Mouse (Mus musculus): Measurements from ENCODE around the gene Pld1. TPM values are rescaled to one million over a fixed set of nuclear protein-coding genes. Genes with fewer than 3 reads are reported as not detected.

Pld1 gene
- polyA plus RNA-seq, 1 experiment = 0.95 TPM

- 52% methylated on average over 3 of the region's 3 CpGs for WGBS
- H3K4me3 ChIP-seq (ENCODE audit: extremely low read depth, insufficient read depth, insufficient read length) = no peak overlapping the region
- no peak for TF ChIP-seq CTCF (IDR thresholded peaks at IDR 0.05; ENCODE audit: extremely low read depth, insufficient read depth, insufficient read length, insufficient replicate concordance)
- TF ChIP-seq POLR2A (IDR thresholded peaks at IDR 0.05; ENCODE audit: low read depth, low read length) = no peak
- H3K27me3 ChIP-seq (ENCODE audit: control insufficient read depth, insufficient read depth, low read length) = no peaks in the 10 kb centered on the region
- no peaks in the 10 kb centered on the region for H3K36me3 ChIP-seq (ENCODE audit: control insufficient read depth, insufficient read depth, low read length)
- DNase-seq (ENCODE audit: low read depth in 1 of 2, low spot score in 2 of 2) = no peak
- no peak overlapping the region for H3K27ac ChIP-seq (ENCODE audit: insufficient read depth, low read length)
- no peaks in the 10 kb centered on the region for H3K4me1 ChIP-seq (ENCODE audit: control insufficient read depth, insufficient read depth, insufficient read length)
Measured at GRCm38 (mm10) chr3:28026876-28027275, 88.4 kb downstream of the Pld1 start.

GRCm38 (mm10) chr3:28028456-28028855 is 90.0 kb downstream of the Pld1 start:
- WGBS = 94% methylated on average over 10 of the region's 10 CpGs

GRCm38 (mm10) chr3:28030860-28031259 is 92.4 kb downstream of the Pld1 start:
- Histone ChIP-seq H3K4me1 (ENCODE audit: control insufficient read depth, insufficient read depth, insufficient read length) (no peaks in the 10 kb centered on the region; the same call in 1 of the 2 replicates), H3K4me3 (ENCODE audit: extremely low read depth, insufficient read depth, insufficient read length) (no peak overlapping the region), H3K27ac (ENCODE audit: insufficient read depth, low read length) (no peak overlapping the region), H3K36me3 (ENCODE audit: control insufficient read depth, insufficient read depth, low read length) (no peaks in the 10 kb centered on the region), H3K27me3 (ENCODE audit: control insufficient read depth, insufficient read depth, low read length) (no peaks in the 10 kb centered on the region)
- no peak for DNase-seq (ENCODE audit: low read depth in 1 of 2, low spot score in 2 of 2)
- WGBS = 92% methylated on average over 5 of the region's 5 CpGs
- no peak for TF ChIP-seq CTCF (IDR thresholded peaks at IDR 0.05; ENCODE audit: extremely low read depth, insufficient read depth, insufficient read length, insufficient replicate concordance)
- TF ChIP-seq POLR2A (IDR thresholded peaks at IDR 0.05; ENCODE audit: low read depth, low read length) = no peak

More at GRCm38 (mm10) chr3:28028456-28028855, 90.0 kb downstream of the Pld1 start:
- Histone ChIP-seq H3K27me3 (ENCODE audit: control insufficient read depth, insufficient read depth, low read length) (no peaks in the 10 kb centered on the region), H3K36me3 (ENCODE audit: control insufficient read depth, insufficient read depth, low read length) (no peaks in the 10 kb centered on the region), H3K27ac (ENCODE audit: insufficient read depth, low read length) (no peak overlapping the region), H3K4me1 (ENCODE audit: control insufficient read depth, insufficient read depth, insufficient read length) (no peaks in the 10 kb centered on the region; the same call in 1 of the 2 replicates), H3K4me3 (ENCODE audit: extremely low read depth, insufficient read depth, insufficient read length) (no peak overlapping the region)
- no peak for TF ChIP-seq CTCF (IDR thresholded peaks at IDR 0.05; ENCODE audit: extremely low read depth, insufficient read depth, insufficient read length, insufficient replicate concordance)
- no peak for TF ChIP-seq POLR2A (IDR thresholded peaks at IDR 0.05; ENCODE audit: low read depth, low read length)
- DNase-seq (ENCODE audit: low read depth in 1 of 2, low spot score in 2 of 2) = no peak

GRCm38 (mm10) chr3:28031643-28032243 is 93.2 kb downstream of the Pld1 start:
- DNase-seq (ENCODE audit: low read depth in 1 of 2, low spot score in 2 of 2) = no peak
- H3K27ac ChIP-seq (ENCODE audit: insufficient read depth, low read length) = no peak overlapping the region

GRCm38 (mm10) chr3:28033898-28034297 is 95.4 kb downstream of the Pld1 start:
- TF ChIP-seq POLR2A (IDR thresholded peaks at IDR 0.05; ENCODE audit: low read depth, low read length) (no peak), CTCF (IDR thresholded peaks at IDR 0.05; ENCODE audit: extremely low read depth, insufficient read depth, insufficient read length, insufficient replicate concordance) (no peak)
- H3K27me3 ChIP-seq (ENCODE audit: control insufficient read depth, insufficient read depth, low read length) = no peaks in the 10 kb centered on the region
- no peak overlapping the region for H3K27ac ChIP-seq (ENCODE audit: insufficient read depth, low read length)
- no peaks in the 10 kb centered on the region for H3K36me3 ChIP-seq (ENCODE audit: control insufficient read depth, insufficient read depth, low read length)
- WGBS = 91% methylated on average over 3 of the region's 3 CpGs
- no peak for DNase-seq (ENCODE audit: low read depth in 1 of 2, low spot score in 2 of 2)
- H3K4me3 ChIP-seq (ENCODE audit: extremely low read depth, insufficient read depth, insufficient read length) = no peak overlapping the region
- no peaks in the 10 kb centered on the region; the same call in 1 of the 2 replicates for H3K4me1 ChIP-seq (ENCODE audit: control insufficient read depth, insufficient read depth, insufficient read length)

More at GRCm38 (mm10) chr3:28031643-28032243, 93.2 kb downstream of the Pld1 start:
- no peaks in the 10 kb centered on the region for H3K27me3 ChIP-seq (ENCODE audit: control insufficient read depth, insufficient read depth, low read length)
- 31% methylated on average over 7 of the region's 7 CpGs for WGBS
- H3K36me3 ChIP-seq (ENCODE audit: control insufficient read depth, insufficient read depth, low read length) = no peaks in the 10 kb centered on the region
- H3K4me3 ChIP-seq (ENCODE audit: extremely low read depth, insufficient read depth, insufficient read length) = no peak overlapping the region
- no peaks in the 10 kb centered on the region; the same call in 1 of the 2 replicates for H3K4me1 ChIP-seq (ENCODE audit: control insufficient read depth, insufficient read depth, insufficient read length)
- TF ChIP-seq CTCF (IDR thresholded peaks at IDR 0.05; ENCODE audit: extremely low read depth, insufficient read depth, insufficient read length, insufficient replicate concordance) = no peak

- Histone ChIP-seq H3K27ac (ENCODE audit: insufficient read depth, low read length) (no peak overlapping the region), H3K4me1 (ENCODE audit: control insufficient read depth, insufficient read depth, insufficient read length) (no peaks in the 10 kb centered on the region; the same call in 1 of the 2 replicates), H3K36me3 (ENCODE audit: control insufficient read depth, insufficient read depth, low read length) (no peaks in the 10 kb centered on the region), H3K4me3 (ENCODE audit: extremely low read depth, insufficient read depth, insufficient read length) (no peak overlapping the region), H3K27me3 (ENCODE audit: control insufficient read depth, insufficient read depth, low read length) (no peaks in the 10 kb centered on the region)
- TF ChIP-seq CTCF (IDR thresholded peaks at IDR 0.05; ENCODE audit: extremely low read depth, insufficient read depth, insufficient read length, insufficient replicate concordance) (no peak), POLR2A (IDR thresholded peaks at IDR 0.05; ENCODE audit: low read depth, low read length) (no peak)
- DNase-seq (ENCODE audit: low read depth in 1 of 2, low spot score in 2 of 2) = no peak
- WGBS = 88% methylated on average over 5 of the region's 5 CpGs
Measured at GRCm38 (mm10) chr3:28034707-28035333, 96.3 kb downstream of the Pld1 start.
